Mouse (Mus musculus): Measurements from ENCODE around the gene Lypd5. TPM values are rescaled to one million over a fixed set of nuclear protein-coding genes. Genes with fewer than 3 reads are reported as not detected.
A peak's percentile ranks its signal among the peaks of the same experiment; 100 is the strongest.
"Not testable (repeated sequence)": the region's sequence is repeated elsewhere in the genome, so short reads cannot be mapped to it uniquely, and the experiment has no call there.

The Lypd5 gene
- polyA plus RNA-seq, 1 experiment from 2014 or later, result not detected

DNA sequence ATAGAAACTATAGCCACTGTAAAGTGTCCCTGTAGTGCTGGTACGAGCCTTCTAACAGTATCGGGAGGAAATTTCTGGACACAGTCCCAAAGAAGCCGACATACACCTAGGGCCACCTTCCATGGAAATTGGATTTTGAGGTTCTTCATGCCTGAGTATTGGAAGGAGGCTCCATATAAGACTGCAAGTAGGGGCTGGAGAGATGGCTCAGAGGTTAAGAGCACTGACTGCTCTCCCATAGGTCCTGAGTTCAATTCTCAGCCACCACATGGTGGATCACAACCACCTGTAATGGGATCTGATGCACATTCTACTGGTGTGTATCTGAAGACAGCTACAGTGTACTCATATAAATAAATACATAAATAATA, 51.1 kb downstream of the Lypd5 start:
- WGBS, result 10% methylated on average over 3 of the region's 3 CpGs
- Histone ChIP-seq H3K9me3 (ENCODE audit: control insufficient read depth, low read length) (no peaks in the 10 kb centered on the region), H3K27me3 (replicated peaks; ENCODE audit: control insufficient read depth, insufficient read depth, low read length) (no peaks in the 10 kb centered on the region), H3K36me3 (ENCODE audit: control insufficient read depth, insufficient read depth) (peaks cover 9% of the 10 kb centered on the region; the same call in 1 of the 2 replicates), H3K27ac (ENCODE audit: low read length) (peak overlapping the region; percentile 92), H3K9ac (replicated peaks; ENCODE audit: low read depth, low read length) (peak overlapping the region; percentile 50), H3K4me3 (replicated peaks; ENCODE audit: low read length) (peak overlapping the region; percentile 46), H3K4me2 (ENCODE audit: low read length) (peak overlapping the region; percentile 48), H3K4me1 (replicated peaks; ENCODE audit: control insufficient read depth, insufficient read depth, low read length) (peaks cover 6% of the 10 kb centered on the region; the same call in 1 of the 2 replicates)
- peak; percentile 9 for ATAC-seq

- not testable (repeated sequence) for H3K9ac ChIP-seq (replicated peaks; ENCODE audit: low read depth, low read length); H3K4me2 ChIP-seq (ENCODE audit: low read length); H3K27me3 ChIP-seq (replicated peaks; ENCODE audit: control insufficient read depth, insufficient read depth, low read length); H3K36me3 ChIP-seq (ENCODE audit: control insufficient read depth, insufficient read depth); H3K9me3 ChIP-seq (ENCODE audit: control insufficient read depth, low read length); H3K4me1 ChIP-seq (replicated peaks; ENCODE audit: control insufficient read depth, insufficient read depth, low read length); H3K4me3 ChIP-seq (replicated peaks; ENCODE audit: low read length); H3K27ac ChIP-seq (ENCODE audit: low read length); ATAC-seq
- 96% methylated on average over 4 of the region's 4 CpGs for WGBS
Measured at GRCm38 (mm10) chr7:24400489-24400888, 51.5 kb downstream of the Lypd5 start.

GRCm38 (mm10) chr7:24402851-24403250, 53.9 kb downstream of the Lypd5 start:
- no peak for ATAC-seq
- H3K9ac ChIP-seq (replicated peaks; ENCODE audit: low read depth, low read length), result no peak overlapping the region
- no peak overlapping the region for H3K4me2 ChIP-seq (ENCODE audit: low read length)
- peaks cover 13% of the 10 kb centered on the region for H3K4me1 ChIP-seq (replicated peaks; ENCODE audit: control insufficient read depth, insufficient read depth, low read length)
- no peak overlapping the region for H3K27ac ChIP-seq (ENCODE audit: low read length)
- no peaks in the 10 kb centered on the region for H3K27me3 ChIP-seq (replicated peaks; ENCODE audit: control insufficient read depth, insufficient read depth, low read length)
- H3K9me3 ChIP-seq (ENCODE audit: control insufficient read depth, low read length), result no peaks in the 10 kb centered on the region
- peaks cover 9% of the 10 kb centered on the region; the same call in 1 of the 2 replicates for H3K36me3 ChIP-seq (ENCODE audit: control insufficient read depth, insufficient read depth)
- no peak overlapping the region for H3K4me3 ChIP-seq (replicated peaks; ENCODE audit: low read length)
- 98% methylated on average over 9 of the region's 9 CpGs for WGBS

Small RNAs within 50 kb of the gene (microRNA-seq; reads per million reads assigned to microRNA genes)
- not detected for gene Gm27592

Other genes starting within 250 kb of the Lypd5 start
- gene Zfp112, start 236.9 kb upstream of the Lypd5 start, polyA plus RNA-seq (2015; fragmentation: Nextera tagmentation; extraction: Ambion mirVana), result 10.5 and 12.7 TPM in 2 replicates
- 26.9 and 31.5 TPM in 2 replicates for gene Zfp235, start 215.0 kb upstream of the Lypd5 start, polyA plus RNA-seq (2015; fragmentation: Nextera tagmentation; extraction: Ambion mirVana)
- gene Zfp114, start 174.1 kb upstream of the Lypd5 start, polyA plus RNA-seq (2015; fragmentation: Nextera tagmentation; extraction: Ambion mirVana), result 10.0 and 10.7 TPM in 2 replicates
- gene Zfp111, start 137.8 kb upstream of the Lypd5 start, polyA plus RNA-seq (2015; fragmentation: Nextera tagmentation; extraction: Ambion mirVana), result 7.2 and 7.4 TPM in 2 replicates
- gene Zfp109, start 111.6 kb upstream of the Lypd5 start, polyA plus RNA-seq (2015; fragmentation: Nextera tagmentation; extraction: Ambion mirVana), result 5.5 and 6.2 TPM in 2 replicates
- gene Zfp108, start 94.4 kb upstream of the Lypd5 start, polyA plus RNA-seq (2015; fragmentation: Nextera tagmentation; extraction: Ambion mirVana), result 5.7 and 6.3 TPM in 2 replicates
- gene Zfp93, start 78.8 kb upstream of the Lypd5 start, polyA plus RNA-seq (2015; fragmentation: Nextera tagmentation; extraction: Ambion mirVana), result 11.7 and 12.8 TPM in 2 replicates
- 56.0 and 56.3 TPM in 2 replicates for gene Zfp61, start 48.0 kb upstream of the Lypd5 start, polyA plus RNA-seq (2015; fragmentation: Nextera tagmentation; extraction: Ambion mirVana)
- 25.9 and 26.6 TPM in 2 replicates for gene Zfp94, start 32.5 kb upstream of the Lypd5 start, polyA plus RNA-seq (2015; fragmentation: Nextera tagmentation; extraction: Ambion mirVana)
- gene Tescl, start 15.3 kb upstream of the Lypd5 start, polyA plus RNA-seq (2015; fragmentation: Nextera tagmentation; extraction: Ambion mirVana), result not detected in 2 replicates
- 0.63 and 0.80 TPM in 2 replicates for gene Kcnn4, start 21.1 kb downstream of the Lypd5 start, polyA plus RNA-seq (2015; fragmentation: Nextera tagmentation; extraction: Ambion mirVana)
- 30.3 and 35.2 TPM in 2 replicates for gene Smg9, start 50.4 kb downstream of the Lypd5 start, polyA plus RNA-seq (2015; fragmentation: Nextera tagmentation; extraction: Ambion mirVana)
- gene Irgc1, start 103.1 kb downstream of the Lypd5 start, polyA plus RNA-seq (2015; fragmentation: Nextera tagmentation; extraction: Ambion mirVana), result not detected in 2 replicates
- gene Plaur, start 113.3 kb downstream of the Lypd5 start, polyA plus RNA-seq (2015; fragmentation: Nextera tagmentation; extraction: Ambion mirVana), result 2.1 and 2.3 TPM in 2 replicates
- gene Cadm4, start 132.8 kb downstream of the Lypd5 start, polyA plus RNA-seq (2015; fragmentation: Nextera tagmentation; extraction: Ambion mirVana), result 67.8 and 86.8 TPM in 2 replicates
- gene Zfp428, start 157.8 kb downstream of the Lypd5 start, polyA plus RNA-seq (2015; fragmentation: Nextera tagmentation; extraction: Ambion mirVana), result 267 and 282 TPM in 2 replicates
- gene AC161166.1, start 163.3 kb downstream of the Lypd5 start, polyA plus RNA-seq (2015; fragmentation: Nextera tagmentation; extraction: Ambion mirVana), result 1.2 and 1.9 TPM in 2 replicates
- 26.4 and 26.5 TPM in 2 replicates for gene Irgq, start 181.5 kb downstream of the Lypd5 start, polyA plus RNA-seq (2015; fragmentation: Nextera tagmentation; extraction: Ambion mirVana)
- not detected in 2 replicates for gene Pinlyp, start 196.9 kb downstream of the Lypd5 start, polyA plus RNA-seq (2015; fragmentation: Nextera tagmentation; extraction: Ambion mirVana)
- gene Xrcc1, start 197.1 kb downstream of the Lypd5 start, polyA plus RNA-seq (2015; fragmentation: Nextera tagmentation; extraction: Ambion mirVana), result 79.8 and 80.2 TPM in 2 replicates
- 19.8 and 23.3 TPM in 2 replicates for gene Ethe1, start 238.3 kb downstream of the Lypd5 start, polyA plus RNA-seq (2015; fragmentation: Nextera tagmentation; extraction: Ambion mirVana)
- gene Zfp575, start 238.4 kb downstream of the Lypd5 start, polyA plus RNA-seq (2015; fragmentation: Nextera tagmentation; extraction: Ambion mirVana), result 9.9 and 11.7 TPM in 2 replicates

Data from forebrain, embryonic 16.5 days (tissue).